Mouse (Mus musculus): ENCODE data around the gene Tldc2.

Gene Tldc2

GRCm38 (mm10) chr2:157127370-157127769 lies 40.5 kb downstream of the Tldc2 start:
- DNase-seq (ENCODE audit: low spot score) = no peak

DNA sequence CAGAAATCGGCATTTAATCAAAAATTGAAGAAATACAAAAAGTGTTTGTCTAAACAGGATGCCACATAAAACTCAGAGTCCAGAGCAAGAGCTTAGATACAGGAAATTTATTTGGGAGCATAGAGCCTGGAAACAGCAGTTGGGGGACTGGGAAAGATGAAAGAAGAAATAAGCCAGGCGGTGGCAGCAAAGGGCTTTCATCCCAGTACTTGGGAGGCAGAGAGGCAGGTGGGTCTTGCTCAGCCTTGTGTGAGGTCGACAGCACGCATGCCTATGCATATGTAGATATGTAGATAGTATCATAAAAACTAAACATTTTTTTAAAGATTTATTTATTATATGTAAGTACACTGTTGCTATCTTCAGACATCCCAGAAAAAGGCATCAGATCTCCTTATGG lies 41.2 kb downstream of the Tldc2 start:
- DNase-seq (ENCODE audit: low spot score) = no peak

GRCm38 (mm10) chr2:157129096-157129495 lies 42.2 kb downstream of the Tldc2 start:
- no peak for DNase-seq (ENCODE audit: low spot score)

DNA sequence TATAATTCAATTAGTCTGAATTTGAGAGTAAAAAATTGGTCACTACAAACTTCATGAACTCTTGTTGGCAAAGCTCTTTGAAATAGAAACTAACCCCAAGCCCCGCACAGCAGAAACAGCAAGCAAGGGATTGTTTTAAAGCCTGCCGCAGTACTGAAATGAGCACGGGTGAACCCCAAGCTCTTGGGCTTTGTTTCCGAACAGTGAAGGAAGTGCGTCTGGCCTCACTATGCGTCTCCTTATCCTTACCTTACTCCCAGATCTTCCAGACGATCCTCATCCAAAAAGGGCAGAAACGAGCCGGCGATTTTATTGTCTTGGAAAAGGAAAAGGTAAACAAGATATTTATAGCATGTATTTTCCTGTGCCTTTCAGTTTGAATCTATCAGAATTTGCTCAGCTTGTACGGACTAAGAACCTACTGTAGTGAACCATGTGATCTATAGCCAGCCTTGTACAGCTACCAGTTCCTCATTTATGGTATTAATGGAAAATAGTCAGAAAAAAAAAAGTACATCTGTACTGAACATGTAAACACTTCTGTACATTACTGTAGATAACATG lies 42.8 kb downstream of the Tldc2 start:
- no peak for DNase-seq (ENCODE audit: low spot score)

DNA sequence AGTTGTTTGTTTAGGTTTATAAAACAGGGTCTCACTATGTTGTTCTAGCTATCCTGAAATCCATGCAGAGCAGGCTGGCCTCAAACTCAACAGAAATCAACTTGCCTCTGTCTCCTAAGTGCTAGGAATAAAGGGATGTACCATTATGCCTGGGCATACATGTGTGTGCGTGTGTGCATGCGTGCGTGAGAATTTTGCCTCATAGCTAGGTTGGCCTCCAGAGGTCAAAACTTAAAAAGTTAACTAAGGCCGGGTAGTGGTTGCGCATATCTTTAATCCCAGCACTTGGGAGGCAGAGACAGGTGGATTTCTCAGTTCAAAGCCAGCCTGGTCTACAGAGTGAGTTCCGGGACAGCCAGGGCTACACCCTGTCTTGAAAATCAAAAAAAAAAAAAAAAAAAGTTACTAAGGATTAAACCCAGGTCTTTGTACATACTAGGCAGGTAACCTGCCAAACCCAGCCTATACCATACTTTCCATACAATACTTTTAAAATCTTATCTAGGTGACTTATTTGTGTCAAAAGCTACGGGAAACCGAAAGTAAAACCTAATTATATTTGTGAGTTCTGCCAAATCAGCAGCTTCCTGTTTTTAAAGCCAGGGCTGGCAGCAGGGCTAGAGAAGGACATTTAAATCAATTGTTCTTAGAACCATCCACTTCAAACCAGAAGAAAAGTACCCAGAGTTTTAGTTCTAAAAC lies 44.1 kb downstream of the Tldc2 start:
- no peak for DNase-seq (ENCODE audit: low spot score)

GRCm38 (mm10) chr2:157132086-157132485 lies 45.2 kb downstream of the Tldc2 start:
- DNase-seq (ENCODE audit: low spot score) = no peak

DNA sequence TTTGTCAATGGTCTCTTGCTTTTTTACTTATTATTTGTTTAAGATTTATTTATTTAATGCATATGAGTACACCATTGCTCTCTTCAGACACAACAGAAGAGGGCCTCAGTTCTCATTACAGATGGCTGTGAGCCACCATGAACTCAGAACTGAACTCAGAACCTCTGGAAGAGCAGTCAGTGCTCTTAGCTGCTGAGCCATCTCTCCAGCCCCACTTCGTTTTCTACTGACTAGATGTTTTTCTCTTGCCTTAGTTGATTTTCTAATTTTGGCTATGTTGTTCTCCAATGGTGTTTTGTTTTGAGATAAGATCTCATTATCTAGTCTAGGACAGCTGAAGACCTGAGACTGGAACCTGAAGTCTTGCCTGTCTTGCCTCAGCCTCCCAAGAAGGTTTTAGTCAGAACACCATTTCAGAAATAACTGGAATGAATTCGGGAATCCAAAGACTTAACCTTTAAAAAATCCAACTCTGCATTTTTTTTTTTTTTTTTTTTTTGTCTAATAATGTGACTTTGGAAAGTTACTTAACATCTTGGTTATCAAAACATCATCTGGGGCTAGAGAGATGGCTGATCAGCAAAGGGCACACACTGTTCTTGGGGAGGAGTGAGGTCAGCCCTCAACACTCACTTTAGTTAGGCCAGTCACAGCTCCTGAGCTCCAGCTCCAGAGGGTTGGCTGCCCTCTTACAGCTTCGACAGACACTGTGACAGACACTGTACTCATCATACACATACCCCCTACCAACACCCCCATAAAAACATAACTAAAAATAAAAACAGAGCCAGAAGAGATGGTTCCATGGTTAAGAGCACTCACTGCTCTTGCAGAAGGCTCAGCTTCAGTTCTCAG lies 46.1 kb downstream of the Tldc2 start:
- DNase-seq (ENCODE audit: low spot score) = no peak

GRCm38 (mm10) chr2:157133769-157134478 lies 47.1 kb downstream of the Tldc2 start:
- DNase-seq (ENCODE audit: low spot score) = no peak

DNA sequence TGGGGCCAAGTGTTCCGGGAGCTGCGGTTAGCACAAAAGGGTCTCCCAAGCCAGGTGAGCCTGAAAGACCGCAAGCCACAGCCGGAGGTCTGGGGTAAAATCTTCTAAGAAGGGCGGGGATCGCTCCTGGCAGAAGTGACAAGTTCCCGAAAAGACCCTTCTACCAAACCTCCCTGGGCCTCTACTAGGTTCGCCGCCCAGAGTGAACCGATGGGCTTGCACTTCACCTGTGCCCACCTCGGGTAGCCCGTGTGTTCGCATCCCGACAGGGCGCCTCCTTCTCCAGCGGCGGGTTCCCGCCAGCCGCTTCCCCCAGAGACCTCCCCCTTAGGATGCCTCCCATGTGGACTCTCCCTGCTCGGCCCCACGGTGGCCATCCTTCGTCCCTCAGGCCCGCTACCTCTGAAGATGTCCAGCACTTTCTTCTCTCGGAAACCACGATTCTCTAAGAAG lies 47.6 kb downstream of the Tldc2 start:
- no peak for DNase-seq (ENCODE audit: low spot score)

DNA sequence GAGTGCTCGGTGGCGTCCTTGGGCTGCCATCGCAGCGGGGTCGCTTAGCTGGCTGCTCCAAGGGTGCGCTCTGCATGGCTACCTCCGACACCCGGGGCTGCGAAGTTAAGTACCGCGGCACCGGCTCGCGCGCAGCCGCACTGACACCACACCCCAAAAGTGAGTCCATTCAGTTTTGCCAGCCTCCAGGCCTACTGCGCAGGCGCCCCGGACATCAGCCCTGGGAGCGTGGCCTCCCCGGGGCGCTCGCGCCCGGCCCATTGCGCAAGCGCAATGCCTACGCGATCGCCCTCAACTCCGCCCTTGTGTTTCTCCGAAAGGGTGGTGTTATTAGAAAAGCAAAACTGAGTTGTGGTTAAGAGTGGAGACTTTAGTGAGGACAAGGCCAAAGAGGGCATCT lies 48.2 kb downstream of the Tldc2 start, which contains the start of gene Samhd1:
Gene Samhd1, minus strand, starts transcription at position 252 of the 400 bp plus-strand sequence.
- DNase-seq (ENCODE audit: low spot score) = peak; percentile 94

- DNase-seq (ENCODE audit: low spot score) = no peak
Observed at GRCm38 (mm10) chr2:157135529-157136120, 48.8 kb downstream of the Tldc2 start.

DNA sequence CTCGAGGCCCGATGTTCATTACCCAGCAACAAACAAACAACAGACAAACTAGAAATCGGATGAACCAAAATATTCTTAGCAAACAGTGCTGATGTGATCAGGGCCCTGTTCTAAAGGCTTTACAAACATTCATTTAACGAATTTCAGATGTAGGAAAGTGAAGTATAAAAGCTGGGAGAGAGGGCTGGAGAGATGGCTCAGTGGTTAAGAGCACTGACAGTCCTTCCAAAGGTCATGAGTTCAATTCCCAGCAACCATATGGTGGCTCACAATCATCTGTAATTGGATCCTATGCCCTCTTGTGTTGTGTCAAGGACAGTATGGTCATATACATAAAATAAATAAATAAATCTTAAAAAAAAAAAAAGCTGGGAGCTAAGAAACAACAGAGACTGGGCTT lies 49.3 kb downstream of the Tldc2 start:
- DNase-seq (ENCODE audit: low spot score) = no peak

DNA sequence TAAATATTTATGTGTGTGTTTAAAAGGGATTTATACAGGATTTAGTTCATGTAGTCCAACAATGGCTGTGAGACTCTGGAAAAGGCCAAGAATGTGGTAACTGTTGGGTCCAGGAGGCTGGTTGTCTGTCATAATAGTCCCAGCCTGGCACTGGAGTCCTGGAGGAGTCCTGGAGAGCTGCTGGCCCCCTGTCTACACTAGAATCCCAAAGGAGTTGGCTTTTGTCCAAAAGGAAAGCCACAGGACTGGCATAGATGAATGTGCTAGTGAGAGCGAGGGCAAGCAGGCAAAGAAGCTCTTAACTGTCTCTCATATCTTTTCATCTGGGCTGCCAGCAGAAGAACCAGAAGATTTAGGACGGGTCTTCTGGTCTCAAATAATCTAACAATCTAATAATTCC lies 49.8 kb downstream of the Tldc2 start:
- DNase-seq (ENCODE audit: low spot score) = no peak

DNA sequence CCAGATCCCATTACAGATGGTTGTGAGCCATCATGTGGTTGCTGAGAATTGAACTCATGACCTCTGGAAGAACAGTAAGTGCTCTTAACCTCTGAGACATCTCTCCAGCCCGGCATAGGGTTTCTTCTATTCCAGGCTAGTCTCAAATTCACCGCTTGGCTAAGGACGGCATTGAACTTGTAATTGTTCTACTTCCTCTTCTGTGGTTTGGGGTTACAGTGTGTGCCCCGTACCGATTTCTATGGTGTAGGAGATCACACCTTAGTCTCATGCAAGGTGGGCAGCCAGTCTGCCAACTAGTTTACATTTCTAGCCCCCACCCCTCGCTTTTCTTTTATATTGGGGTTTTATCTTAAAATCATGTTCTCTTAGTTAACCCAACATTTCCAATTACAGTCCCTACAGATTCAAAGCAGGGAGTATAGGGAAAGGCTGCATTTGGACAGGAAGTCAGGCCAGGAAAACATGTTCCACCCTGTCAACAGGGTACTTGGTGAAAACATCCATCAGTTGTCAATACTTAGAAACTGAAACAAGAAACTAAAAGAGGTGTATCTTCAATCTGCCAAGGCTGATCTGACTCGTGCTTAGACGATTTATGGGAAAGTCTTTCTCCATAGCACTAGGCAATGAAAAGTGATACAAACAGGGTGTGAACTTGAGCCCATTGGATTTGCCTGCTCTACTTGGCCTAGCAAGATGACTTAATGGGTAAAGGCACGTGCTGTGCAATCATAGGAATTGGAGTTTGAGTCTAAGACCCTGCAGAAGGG lies 51.3 kb downstream of the Tldc2 start:
- DNase-seq (ENCODE audit: low spot score) = no peak

DNA sequence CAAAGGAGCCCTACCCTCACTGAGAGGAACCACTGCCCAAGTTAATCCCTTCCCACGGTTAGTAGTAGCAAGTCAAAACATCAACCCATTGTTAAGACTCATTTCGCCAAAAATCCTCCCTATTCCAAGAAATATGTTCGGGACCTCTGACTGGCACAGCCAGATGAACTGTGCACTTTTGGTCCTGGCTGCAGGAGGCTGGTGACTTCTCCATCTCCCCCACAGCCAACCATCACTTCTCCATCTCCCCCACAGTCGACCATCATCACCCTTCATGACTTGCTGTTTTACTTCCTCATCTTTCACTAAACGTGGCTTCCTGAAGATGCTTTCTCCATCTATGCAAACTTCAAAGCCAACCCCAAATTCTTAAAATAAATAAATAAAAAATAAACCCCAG lies 52.0 kb downstream of the Tldc2 start:
- DNase-seq (ENCODE audit: low spot score) = no peak

DNA sequence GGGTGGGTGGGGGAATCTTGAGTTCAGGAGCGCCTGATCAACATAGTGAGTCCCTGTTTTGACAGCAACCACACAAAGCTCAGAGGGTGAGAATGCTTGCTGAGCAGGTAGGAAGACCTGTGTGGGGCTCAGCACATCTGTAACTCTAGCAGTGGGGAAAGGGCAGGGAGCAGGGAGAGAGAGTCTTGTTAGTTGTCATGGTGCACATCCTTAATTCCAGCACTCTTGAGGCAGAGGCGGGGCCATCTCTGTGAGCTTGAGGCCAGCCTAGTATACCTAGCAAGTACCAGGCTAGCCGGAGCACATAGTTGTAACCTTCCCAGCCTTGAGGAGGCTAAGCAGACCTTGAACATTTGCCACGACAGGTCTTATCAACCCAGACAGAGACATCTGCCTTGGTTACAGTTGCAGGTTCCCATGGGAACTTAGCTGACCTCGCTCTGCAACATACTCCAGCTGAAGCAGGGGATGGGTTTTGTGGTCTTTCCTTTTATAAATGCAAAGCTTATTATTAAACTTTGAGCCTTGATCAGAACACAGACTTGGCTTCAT lies 52.5 kb downstream of the Tldc2 start:
- DNase-seq (ENCODE audit: low spot score) = peak; percentile 45

DNA sequence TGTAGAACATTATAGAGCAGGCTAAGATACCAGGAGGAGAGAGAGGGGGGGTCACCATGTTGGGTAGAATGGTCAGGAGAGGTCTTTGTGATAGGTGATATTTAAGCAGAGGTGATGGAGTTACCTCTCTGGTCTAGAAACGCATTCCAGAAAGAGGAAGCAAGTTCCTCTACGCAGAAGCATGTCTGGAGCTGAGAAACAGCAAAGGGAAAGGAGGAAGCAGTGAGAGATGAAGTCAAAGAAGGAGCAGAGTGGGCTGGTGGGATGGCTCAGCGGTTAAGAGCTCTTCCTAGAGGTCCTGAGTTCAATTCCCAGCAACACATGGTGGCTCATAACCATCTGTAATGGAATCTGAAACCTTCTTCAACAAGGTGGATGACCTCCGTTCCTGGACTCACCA lies 55.1 kb downstream of the Tldc2 start:
- DNase-seq (ENCODE audit: low spot score) = no peak

- DNase-seq (ENCODE audit: low spot score) = no peak
Observed at GRCm38 (mm10) chr2:157144132-157144531, 57.3 kb downstream of the Tldc2 start.

GRCm38 (mm10) chr2:157145173-157145572 lies 58.3 kb downstream of the Tldc2 start:
- no peak for DNase-seq (ENCODE audit: low spot score)
